In genomic region chr9:31996466-31997177, GRCm38 (mm10) we compare ENCODE assay signal across 8 mouse cellular contexts.
A peak's percentile ranks its signal among the peaks of the same experiment; 100 is the strongest.
DNase-seq lines count a peak whose midpoint lies in the region; ATAC-seq and TF ChIP-seq lines count a peak whose summit lies in the region.

No protein-coding gene starts in this region.

- H3K36me3 ChIP-seq in midbrain, postnatal 0 days (ENCODE audit: insufficient read depth, low read length): no peaks in the 10 kb centered on the region
- no peaks in the 10 kb centered on the region for H3K36me3 ChIP-seq in midbrain, embryonic 16.5 days (ENCODE audit: control insufficient read depth, insufficient read depth, low read length)
- H3K36me3 ChIP-seq in limb, embryonic 14.5 days (ENCODE audit: control insufficient read depth, insufficient read depth, low read length): no peaks in the 10 kb centered on the region
- no peaks in the 10 kb centered on the region for H3K36me3 ChIP-seq in stomach, postnatal 0 days (ENCODE audit: control insufficient read depth, insufficient read depth, low read length)

- no peaks in the 10 kb centered on the region for H3K9me3 ChIP-seq in midbrain, postnatal 0 days (ENCODE audit: low read length)
- no peaks in the 10 kb centered on the region for H3K9me3 ChIP-seq in midbrain, embryonic 16.5 days (replicated peaks; ENCODE audit: control insufficient read depth, low read length, poor library complexity, severe bottlenecking)
- no peaks in the 10 kb centered on the region for H3K9me3 ChIP-seq in limb, embryonic 14.5 days (ENCODE audit: control insufficient read depth, low read length)
- no peaks in the 10 kb centered on the region for H3K9me3 ChIP-seq in stomach, postnatal 0 days (ENCODE audit: control insufficient read depth, low read length)

- H3K4me1 ChIP-seq in midbrain, postnatal 0 days (ENCODE audit: insufficient read depth, low read length): peaks cover 7% of the 10 kb centered on the region; the same call in 1 of the 2 replicates
- H3K4me1 ChIP-seq in midbrain, embryonic 16.5 days (ENCODE audit: control insufficient read depth, insufficient read depth, low read length): no peaks in the 10 kb centered on the region
- peaks cover 16% of the 10 kb centered on the region for H3K4me1 ChIP-seq in limb, embryonic 14.5 days (ENCODE audit: control insufficient read depth, insufficient read depth, low read length)
- H3K4me1 ChIP-seq in stomach, postnatal 0 days (replicated peaks; ENCODE audit: control insufficient read depth, insufficient read depth): peaks cover 6% of the 10 kb centered on the region; the same call in 1 of the 2 replicates

- 59% methylated on average over 7 of the region's 7 CpGs for WGBS in midbrain, postnatal 0 days
- WGBS in midbrain, embryonic 16.5 days: 65% methylated on average over 7 of the region's 7 CpGs
- 60% methylated on average over 7 of the region's 7 CpGs for WGBS in limb, embryonic 14.5 days
- WGBS in stomach, postnatal 0 days: 39% methylated on average over 7 of the region's 7 CpGs

- no peak for TF ChIP-seq CTCF in midbrain, postnatal 0 days (IDR thresholded peaks at IDR 0.05)
- no peak for TF ChIP-seq CTCF in stomach, postnatal 0 days (IDR thresholded peaks at IDR 0.05; ENCODE audit: low read depth)

- no peak for TF ChIP-seq POLR2A in limb, embryonic 14.5 days (IDR thresholded peaks at IDR 0.05; ENCODE audit: borderline replicate concordance, extremely low read depth, insufficient read depth, insufficient read length)

- no peak overlapping the region for H3K9ac ChIP-seq in midbrain, postnatal 0 days (replicated peaks; ENCODE audit: low read length, poor library complexity, severe bottlenecking)
- H3K9ac ChIP-seq in midbrain, embryonic 16.5 days (ENCODE audit: low read depth, low read length): no peak overlapping the region
- no peak overlapping the region for H3K9ac ChIP-seq in limb, embryonic 14.5 days (ENCODE audit: low read depth, low read length, severe bottlenecking)
- H3K9ac ChIP-seq in stomach, postnatal 0 days (ENCODE audit: low read length): no peak overlapping the region

- no peak for DNase-seq in frontal cortex, postnatal 36 days (ENCODE audit: low spot score in 2 of 2)
- peak; percentile 37 for DNase-seq in midbrain, postnatal 0 days (ENCODE audit: low spot score)
- DNase-seq in limb, embryonic 14.5 days (ENCODE audit: low spot score): peak; percentile 13
- DNase-seq in stomach, postnatal 0 days (ENCODE audit: low spot score): no peak
- DNase-seq in cerebellum, adult 11-12 months: no peak
- no peak for DNase-seq in frontal cortex, adult 2 months (ENCODE audit: extremely low spot score in 1 of 2, low spot score in 1 of 2)

- no peak overlapping the region for H3K4me3 ChIP-seq in midbrain, postnatal 0 days (ENCODE audit: low read depth, low read length)
- H3K4me3 ChIP-seq in midbrain, embryonic 16.5 days (ENCODE audit: low read depth, low read length): no peak overlapping the region
- H3K4me3 ChIP-seq in limb, embryonic 14.5 days (replicated peaks; ENCODE audit: low read length): no peak overlapping the region
- H3K4me3 ChIP-seq in stomach, postnatal 0 days (ENCODE audit: low read depth, low read length): no peak overlapping the region

- TF ChIP-seq EP300 in stomach, postnatal 0 days (optimal IDR thresholded peaks at IDR 0.05): no peak

- H3K4me2 ChIP-seq in midbrain, postnatal 0 days (ENCODE audit: low read depth, low read length, poor library complexity, severe bottlenecking): no peak overlapping the region
- no peak overlapping the region for H3K4me2 ChIP-seq in midbrain, embryonic 16.5 days (ENCODE audit: low read length)
- no peak overlapping the region for H3K4me2 ChIP-seq in limb, embryonic 14.5 days (replicated peaks; ENCODE audit: low read depth, low read length, severe bottlenecking)
- H3K4me2 ChIP-seq in stomach, postnatal 0 days (replicated peaks; ENCODE audit: low read depth): no peak overlapping the region

- no peak overlapping the region for H3K27ac ChIP-seq in midbrain, postnatal 0 days (ENCODE audit: low read depth, low read length)
- no peak overlapping the region for H3K27ac ChIP-seq in midbrain, embryonic 16.5 days (ENCODE audit: low read length)
- peak overlapping the region; percentile 79; the same call in 1 of the 2 replicates for H3K27ac ChIP-seq in limb, embryonic 14.5 days (replicated peaks; ENCODE audit: low read depth, low read length)
- H3K27ac ChIP-seq in stomach, postnatal 0 days (replicated peaks): 0 out of 2 replicates have a peak overlapping the region, but pooled peaks have one; percentile 18

- no peaks in the 10 kb centered on the region for H3K27me3 ChIP-seq in midbrain, postnatal 0 days (ENCODE audit: insufficient read depth, low read length)
- H3K27me3 ChIP-seq in midbrain, embryonic 16.5 days (ENCODE audit: control insufficient read depth, insufficient read depth, low read depth, low read length): no peaks in the 10 kb centered on the region
- H3K27me3 ChIP-seq in limb, embryonic 14.5 days (ENCODE audit: control insufficient read depth, insufficient read depth, low read length): no peaks in the 10 kb centered on the region
- H3K27me3 ChIP-seq in stomach, postnatal 0 days (ENCODE audit: control insufficient read depth, insufficient read depth, low read length): no peaks in the 10 kb centered on the region

- peak; percentile 18; the same call in 1 of the 2 replicates for ATAC-seq in frontal cortex, adult (ENCODE audit: low TSS enrichment)
- no peak for ATAC-seq in midbrain, postnatal 0 days (ENCODE audit: low FRiP score)
- no peak for ATAC-seq in midbrain, embryonic 16.5 days
- ATAC-seq in limb, embryonic 14.5 days (ENCODE audit: low FRiP score, low read depth): no peak
- no peak for ATAC-seq in stomach, postnatal 0 days (ENCODE audit: low FRiP score, low TSS enrichment)

Comparison
In these comparisons a context has a peak if more than half of its experiments do, and no peak if none do; other contexts are left out.
1. DNase-seq: peak in midbrain, postnatal 0 days (single experiment) and limb, embryonic 14.5 days (single experiment); none in frontal cortex, postnatal 36 days (0 of 2), stomach, postnatal 0 days (single experiment), cerebellum, adult 11-12 months (single experiment) and frontal cortex, adult 2 months (0 of 2).
2. H3K27ac ChIP-seq: peak in limb, embryonic 14.5 days (single experiment) and stomach, postnatal 0 days (single experiment); none in midbrain, postnatal 0 days (single experiment) and midbrain, embryonic 16.5 days (single experiment).